Mouse (Mus musculus) bone marrow macrophage, adult 2 months (primary cell): ENCODE results near the gene Ociad2.

Experiments used
- CTCF ChIP-seq: IDR thresholded peaks from 2 replicates; pipeline ENCODE4 v1.5.1; 2012; ENCODE audit warnings: low read depth, mild to moderate bottlenecking, low read length, moderate library complexity
- POLR2A ChIP-seq: IDR thresholded peaks from 2 replicates; pipeline ENCODE4 v1.6.1; 2012; ENCODE audit warnings: mild to moderate bottlenecking, low read depth, low read length, borderline replicate concordance

DNA sequence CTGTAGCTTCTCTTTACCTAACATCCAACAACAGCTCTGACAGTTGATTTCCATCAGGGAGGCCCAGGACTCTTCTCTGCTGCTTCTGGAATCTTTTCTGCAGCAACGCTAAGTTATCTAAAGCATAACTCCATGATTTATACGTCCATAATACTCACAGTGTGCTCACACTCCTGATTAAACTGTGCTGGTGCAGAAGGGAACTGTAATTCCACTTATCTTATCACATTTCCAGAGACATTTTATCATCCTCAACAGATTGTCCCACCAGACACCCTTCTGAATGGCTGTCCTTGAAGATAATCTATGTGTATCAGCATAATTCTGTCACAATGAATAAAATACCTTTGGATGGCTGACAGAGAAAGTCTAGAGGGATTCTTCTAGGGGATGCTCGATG is 13.2 kb upstream of the Ociad2 start:
- TF ChIP-seq CTCF (no peak), POLR2A (no peak)
